Mouse (Mus musculus): ENCODE measurements around the gene Pitpnb.

DNA sequence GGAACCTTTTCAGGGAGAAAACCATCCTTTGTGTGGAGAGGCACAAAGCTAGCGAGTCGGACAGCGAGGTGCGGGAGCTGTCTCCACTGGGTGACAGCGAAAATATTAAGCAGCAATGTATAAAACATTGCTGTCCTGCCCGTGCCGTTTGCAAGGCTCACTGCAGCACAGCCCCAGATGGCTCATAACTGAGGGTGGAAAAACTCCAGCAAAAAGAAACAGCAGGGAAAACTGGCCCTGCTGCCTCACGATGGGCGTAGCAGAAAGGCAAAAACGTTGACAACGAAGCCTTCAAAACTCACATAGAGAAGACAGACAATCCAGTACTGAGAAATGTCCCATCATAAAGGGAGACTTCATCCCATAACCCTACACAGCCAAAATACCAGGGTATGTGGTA, 40.5 kb upstream of the Pitpnb start:
- TF ChIP-seq CTCF (IDR thresholded peaks at IDR 0.05; ENCODE audit: low read depth, low read length): no peak
- TF ChIP-seq POLR2AphosphoS5 (IDR thresholded peaks at IDR 0.05; ENCODE audit: insufficient replicate concordance, low read depth, low read length): no peak
- no peak for TF ChIP-seq GATA1 (IDR thresholded peaks at IDR 0.05; ENCODE audit: borderline replicate concordance, low read length)
- no peak for TF ChIP-seq TAL1 (conservative IDR thresholded peaks at IDR 0.05; ENCODE audit: low read depth, low read length)

Data from G1E (cell line).